Mouse (Mus musculus): Measurements from ENCODE around the gene Gm9774. TPM values are rescaled to one million over a fixed set of nuclear protein-coding genes. Genes with fewer than 3 reads are reported as not detected.

Gene Gm9774
- polyA plus RNA-seq (2016; fragmentation: Nextera tagmentation; extraction: Ambion mirVana): 5.8 and 6.8 TPM in 2 replicates

DNA sequence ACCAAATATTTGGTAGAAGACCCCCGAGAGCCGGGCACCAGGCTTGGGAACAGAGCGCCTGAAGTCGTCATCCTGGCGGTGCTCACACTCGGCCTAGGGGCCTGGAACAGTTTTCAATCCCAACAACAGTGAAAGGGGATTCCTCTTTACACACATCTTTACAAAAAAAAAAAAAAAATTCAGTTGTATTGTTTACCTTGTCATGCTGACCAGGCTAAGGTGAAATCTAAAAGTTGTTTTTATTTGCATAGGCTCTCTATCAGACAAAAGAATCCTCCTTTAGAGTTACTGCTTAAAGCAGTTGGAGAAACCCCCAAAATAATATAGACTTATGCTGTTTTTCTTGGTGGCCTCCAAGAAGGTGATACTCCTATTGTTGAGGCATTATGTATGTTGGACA, at the start of gene Gm9774:
TSS of gene Gm9774 (minus strand) at position 101 of the 400 bp plus-strand sequence.
- no peaks in the 10 kb centered on the region for H3K36me3 ChIP-seq
- 90% methylated on average over 6 of the region's 6 CpGs for WGBS
- no peak within 1 kb of the TSS for H3K4me3 ChIP-seq

DNA sequence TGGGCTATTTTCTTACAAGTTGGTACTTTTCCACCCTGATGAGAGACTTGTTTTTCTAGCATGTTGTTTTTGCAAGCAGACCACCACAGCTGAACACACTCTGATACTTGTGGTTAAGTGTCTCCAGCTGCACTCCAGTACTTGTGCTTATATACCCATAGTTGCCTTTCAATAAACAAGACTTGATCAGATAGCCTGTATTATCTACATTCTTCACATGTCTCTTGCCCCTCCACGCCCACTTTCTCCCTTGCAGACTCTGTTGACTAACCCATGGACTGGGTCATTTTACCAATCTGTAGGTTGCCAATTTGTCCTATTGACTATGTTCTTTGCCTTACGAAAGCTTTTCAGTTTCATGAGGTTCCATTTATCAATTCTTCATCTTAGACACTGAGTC, 40.9 kb upstream of the Gm9774 start:
- Histone ChIP-seq H3K9me3 (no peaks in the 10 kb centered on the region), H3K4me3 (no peak overlapping the region), H3K36me3 (no peaks in the 10 kb centered on the region), H3K27me3 (ENCODE audit: insufficient read depth, poor library complexity, severe bottlenecking) (no peaks in the 10 kb centered on the region), H3K27ac (no peak overlapping the region), H3K4me1 (no peaks in the 10 kb centered on the region)
- no peak for DNase-seq (ENCODE audit: low spot score)
- WGBS: 69% methylated on average over 2 of the region's 2 CpGs

More for the DNA sequence above, at the start of gene Gm9774:
- DNase-seq (ENCODE audit: low spot score): no peak
- no peaks in the 10 kb centered on the region for H3K4me1 ChIP-seq
- H3K27ac ChIP-seq: no peak within 1 kb of the TSS
- H3K27me3 ChIP-seq (ENCODE audit: insufficient read depth, poor library complexity, severe bottlenecking): no peaks in the 10 kb centered on the region
- no peaks in the 10 kb centered on the region for H3K9me3 ChIP-seq

DNA sequence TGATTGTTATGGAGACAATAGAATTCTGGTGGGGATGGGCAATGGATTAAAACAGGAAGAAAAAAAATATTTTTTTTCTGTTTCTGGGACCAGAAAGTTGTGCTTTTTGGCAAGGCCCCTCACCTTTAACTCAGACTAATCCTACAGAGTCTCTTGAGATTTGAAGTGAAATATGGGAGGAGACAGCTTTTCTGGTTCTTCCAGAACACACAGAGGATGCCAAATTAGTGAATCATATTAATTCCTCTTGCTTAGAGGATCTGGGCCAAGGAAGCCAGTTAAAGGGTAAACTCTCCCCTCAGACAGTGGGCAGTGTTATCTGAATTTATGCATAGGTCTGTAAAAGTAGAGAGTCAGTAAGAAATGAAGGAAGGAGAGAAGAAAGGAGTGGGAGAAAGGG, 38.2 kb upstream of the Gm9774 start:
- no peaks in the 10 kb centered on the region for H3K27me3 ChIP-seq (ENCODE audit: insufficient read depth, poor library complexity, severe bottlenecking)
- no peak overlapping the region for H3K27ac ChIP-seq
- DNase-seq (ENCODE audit: low spot score): no peak
- no peaks in the 10 kb centered on the region for H3K36me3 ChIP-seq
- H3K4me1 ChIP-seq: no peaks in the 10 kb centered on the region
- no peak overlapping the region for H3K4me3 ChIP-seq
- H3K9me3 ChIP-seq: no peaks in the 10 kb centered on the region

DNA sequence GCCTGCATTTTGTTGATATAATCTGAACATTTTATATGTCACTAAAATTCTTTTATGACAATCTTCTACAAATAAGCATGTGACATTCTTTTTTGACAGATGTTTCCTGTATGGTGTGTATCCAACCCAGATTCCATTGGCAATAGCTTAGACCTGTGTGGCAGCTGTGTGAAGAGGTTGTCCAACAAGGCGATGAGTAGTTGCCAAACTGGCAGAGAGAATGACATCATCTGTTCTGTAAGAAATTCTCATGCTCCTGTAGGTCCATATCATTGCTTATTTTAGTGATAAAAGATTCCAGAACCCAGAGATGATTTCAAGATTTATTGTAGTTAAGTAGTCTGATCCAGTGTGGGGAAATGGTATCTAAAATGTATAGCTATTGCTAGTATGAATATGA, 37.4 kb upstream of the Gm9774 start:
- Histone ChIP-seq H3K4me1 (no peaks in the 10 kb centered on the region), H3K27me3 (ENCODE audit: insufficient read depth, poor library complexity, severe bottlenecking) (no peaks in the 10 kb centered on the region), H3K36me3 (no peaks in the 10 kb centered on the region), H3K9me3 (no peaks in the 10 kb centered on the region), H3K4me3 (no peak overlapping the region), H3K27ac (no peak overlapping the region)
- DNase-seq (ENCODE audit: low spot score): no peak
- WGBS: 84% methylated on average over 1 of the region's 1 CpGs

DNA sequence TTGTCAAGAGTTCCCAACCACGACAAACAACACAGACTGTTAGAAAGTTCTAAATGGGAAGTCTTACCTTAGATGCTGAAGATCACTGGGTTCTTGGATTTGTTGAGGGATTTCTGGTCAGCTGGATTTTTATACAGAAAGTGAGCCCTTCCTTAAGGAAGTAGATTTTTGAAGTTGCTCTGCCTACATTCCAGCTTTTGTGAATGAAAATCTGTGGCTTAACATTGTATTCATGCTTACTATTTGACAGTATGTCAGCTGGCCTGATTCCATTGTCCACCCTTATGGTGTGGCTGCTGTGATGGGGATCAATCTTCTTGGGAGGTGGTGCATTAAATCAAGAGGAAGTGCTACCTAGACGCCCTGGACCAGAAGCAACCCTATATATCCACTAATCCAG, 29.4 kb upstream of the Gm9774 start, which contains the start of gene Sprr3:
TSS of gene Sprr3 (minus strand) at position 101 of the 400 bp plus-strand sequence.
- Histone ChIP-seq H3K4me3 (no peak within 1 kb of the TSS), H3K27me3 (ENCODE audit: insufficient read depth, poor library complexity, severe bottlenecking) (no peaks in the 10 kb centered on the region; the same call in 1 of the 2 replicates), H3K4me1 (no peaks in the 10 kb centered on the region), H3K9me3 (no peaks in the 10 kb centered on the region), H3K27ac (no peak within 1 kb of the TSS), H3K36me3 (no peaks in the 10 kb centered on the region)
- DNase-seq (ENCODE audit: low spot score): no peak
- 73% methylated on average over 2 of the region's 2 CpGs for WGBS

DNA sequence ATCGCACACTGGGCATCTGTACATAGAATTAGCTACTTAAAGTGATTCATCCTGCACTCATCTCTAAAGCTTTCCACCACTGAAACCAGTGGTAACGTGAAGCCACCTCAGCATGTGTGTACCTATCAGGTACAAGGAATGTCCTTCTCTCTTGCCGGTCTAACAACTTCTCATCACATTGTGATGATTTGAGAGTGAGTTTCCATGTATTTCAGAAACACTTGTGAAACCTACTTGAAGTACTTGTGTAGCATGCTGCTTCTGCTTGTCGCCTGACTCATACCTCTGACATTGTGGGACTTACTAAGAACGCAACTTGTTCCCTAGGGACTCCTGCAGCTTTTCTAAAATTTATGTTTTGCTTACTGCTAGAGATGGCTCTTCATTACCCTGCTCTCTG, 25.9 kb upstream of the Gm9774 start:
- H3K9me3 ChIP-seq: no peaks in the 10 kb centered on the region
- no peaks in the 10 kb centered on the region for H3K4me1 ChIP-seq
- no peak for DNase-seq (ENCODE audit: low spot score)
- WGBS: 75% methylated on average over 5 of the region's 5 CpGs
- no peaks in the 10 kb centered on the region for H3K36me3 ChIP-seq
- H3K4me3 ChIP-seq: no peak overlapping the region
- H3K27ac ChIP-seq: no peak overlapping the region
- H3K27me3 ChIP-seq (ENCODE audit: insufficient read depth, poor library complexity, severe bottlenecking): no peaks in the 10 kb centered on the region; the same call in 1 of the 2 replicates

DNA sequence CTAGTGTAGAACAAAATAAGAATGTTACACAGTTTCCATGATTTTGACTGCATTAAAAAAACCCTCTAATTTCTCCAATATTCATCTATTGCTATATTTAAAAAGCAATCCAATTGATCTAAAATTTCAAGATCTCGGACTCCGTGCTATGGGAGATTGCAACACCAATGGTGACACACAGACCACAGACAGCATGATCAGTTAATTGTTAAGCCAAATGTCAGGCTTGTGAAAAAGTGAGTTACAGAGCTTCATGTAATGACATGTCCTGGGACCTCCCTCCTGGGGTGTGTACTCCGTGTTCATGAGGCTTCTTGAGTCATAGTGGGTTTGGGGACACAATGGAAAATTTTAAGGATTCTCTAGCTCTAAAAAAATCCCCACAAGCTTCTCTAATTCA, 11.0 kb upstream of the Gm9774 start:
- H3K4me1 ChIP-seq: no peaks in the 10 kb centered on the region
- no peaks in the 10 kb centered on the region for H3K27me3 ChIP-seq (ENCODE audit: insufficient read depth, poor library complexity, severe bottlenecking)
- no peaks in the 10 kb centered on the region for H3K9me3 ChIP-seq
- H3K36me3 ChIP-seq: no peaks in the 10 kb centered on the region
- H3K27ac ChIP-seq: no peak overlapping the region
- DNase-seq (ENCODE audit: low spot score): no peak
- WGBS: 83% methylated on average over 3 of the region's 3 CpGs
- no peak overlapping the region for H3K4me3 ChIP-seq

DNA sequence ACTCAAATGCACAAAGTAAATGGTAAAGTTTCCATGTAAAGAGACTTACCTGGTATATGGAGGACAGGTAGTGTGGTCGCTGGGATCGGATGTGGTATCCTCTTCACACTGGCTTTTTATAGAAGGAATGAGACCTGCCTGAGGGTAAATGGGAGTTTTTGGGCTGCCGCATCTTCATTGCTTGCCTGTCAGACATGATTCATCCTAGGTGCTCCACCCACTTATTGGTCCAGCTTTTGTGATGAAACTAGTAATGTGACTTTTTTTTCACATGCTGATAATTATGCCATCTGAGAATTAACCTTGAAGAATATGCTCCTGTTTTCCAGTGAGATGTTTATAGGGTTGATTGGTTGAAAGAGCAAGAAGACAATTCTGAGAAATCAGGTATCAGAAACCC, 9.5 kb upstream of the Gm9774 start, which contains the start of gene Sprr1b:
TSS of gene Sprr1b (minus strand) at position 101 of the 400 bp plus-strand sequence.
- Histone ChIP-seq H3K9me3 (no peaks in the 10 kb centered on the region), H3K4me1 (no peaks in the 10 kb centered on the region), H3K4me3 (no peak within 1 kb of the TSS), H3K27ac (no peak within 1 kb of the TSS), H3K27me3 (ENCODE audit: insufficient read depth, poor library complexity, severe bottlenecking) (no peaks in the 10 kb centered on the region), H3K36me3 (no peaks in the 10 kb centered on the region)
- 89% methylated on average over 3 of the region's 3 CpGs for WGBS
- DNase-seq (ENCODE audit: low spot score): no peak

DNA sequence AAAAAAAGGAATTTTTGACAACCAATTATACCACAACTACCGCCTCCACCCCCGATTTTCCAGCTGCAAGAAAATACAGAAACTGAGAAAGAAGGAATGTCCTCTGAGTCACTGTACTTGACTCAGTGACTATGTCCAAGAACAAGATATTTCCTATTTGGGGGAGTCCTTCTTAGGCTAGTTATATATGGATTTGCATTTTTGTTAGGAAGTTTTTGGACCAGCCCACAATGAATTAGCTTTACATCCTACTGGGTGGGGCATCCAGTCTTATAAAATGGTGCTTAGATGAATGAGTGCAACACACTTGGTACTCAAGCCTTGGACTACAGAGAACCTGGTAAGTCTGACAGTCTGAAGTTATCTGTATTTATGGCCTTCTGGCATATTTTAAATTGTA, 3.1 kb upstream of the Gm9774 start, which contains the start of gene Sprr2k:
TSS of gene Sprr2k (plus strand) at position 301 of the 400 bp plus-strand sequence.
- H3K4me3 ChIP-seq: no peak within 1 kb of the TSS
- H3K27ac ChIP-seq: no peak within 1 kb of the TSS
- DNase-seq (ENCODE audit: low spot score): no peak
- no peaks in the 10 kb centered on the region for H3K36me3 ChIP-seq
- H3K9me3 ChIP-seq: no peaks in the 10 kb centered on the region
- 88% methylated on average over 2 of the region's 2 CpGs for WGBS
- no peaks in the 10 kb centered on the region for H3K27me3 ChIP-seq (ENCODE audit: insufficient read depth, poor library complexity, severe bottlenecking)
- H3K4me1 ChIP-seq: no peaks in the 10 kb centered on the region

DNA sequence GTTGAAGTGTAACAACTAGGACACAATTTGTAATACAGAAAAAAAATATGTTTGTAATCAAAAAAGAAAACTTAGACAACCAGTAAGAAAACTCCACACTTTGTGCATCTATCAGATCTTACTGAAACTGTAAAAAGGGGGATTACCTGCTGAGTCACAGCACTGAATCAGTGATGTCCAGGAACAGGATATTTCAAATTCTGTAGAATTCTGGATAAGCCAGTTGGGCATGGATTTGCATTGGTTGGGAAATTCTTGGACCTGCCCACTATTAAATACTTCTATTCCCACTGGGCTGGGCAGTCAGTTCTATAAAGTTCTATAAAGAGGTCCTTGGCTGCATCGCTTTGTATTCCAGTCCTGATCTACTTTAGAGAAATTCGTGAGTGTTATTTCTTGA, 11.4 kb downstream of the Gm9774 start, which contains the start of gene Sprr2j-ps:
TSS of gene Sprr2j-ps (plus strand) at position 301 of the 400 bp plus-strand sequence.
- WGBS: 84% methylated on average over 2 of the region's 2 CpGs
- DNase-seq (ENCODE audit: low spot score): no peak

DNA sequence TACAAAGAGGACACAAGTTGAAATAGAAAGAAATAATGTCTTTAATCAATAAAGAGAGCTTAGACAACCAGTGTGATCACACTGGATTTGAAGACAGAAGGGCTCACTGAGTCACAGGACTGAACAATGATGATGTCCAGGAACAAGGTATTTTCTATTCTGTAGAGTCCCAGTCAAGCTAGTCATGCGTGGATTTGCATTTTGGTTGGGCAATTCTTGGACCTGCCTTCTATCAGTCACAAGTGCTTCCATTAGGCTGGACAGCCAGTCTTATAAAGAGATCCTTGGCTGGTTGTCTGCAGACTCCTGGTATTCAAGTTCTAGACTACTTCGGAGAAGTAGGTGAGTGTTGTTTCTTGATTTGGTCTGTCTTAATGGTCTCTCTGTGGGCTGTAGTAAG, 21.5 kb downstream of the Gm9774 start, which contains the start of gene Sprr2i:
TSS of gene Sprr2i (plus strand) at position 301 of the 400 bp plus-strand sequence.
- WGBS: 91% methylated on average over 2 of the region's 2 CpGs
- H3K27me3 ChIP-seq (ENCODE audit: insufficient read depth, poor library complexity, severe bottlenecking): no peaks in the 10 kb centered on the region
- DNase-seq (ENCODE audit: low spot score): no peak

More for the DNA sequence above, 11.4 kb downstream of the Gm9774 start, which contains the start of gene Sprr2j-ps:
- Histone ChIP-seq H3K27ac (no peak within 1 kb of the TSS), H3K4me1 (no peaks in the 10 kb centered on the region), H3K36me3 (no peaks in the 10 kb centered on the region), H3K9me3 (no peaks in the 10 kb centered on the region), H3K4me3 (no peak within 1 kb of the TSS), H3K27me3 (ENCODE audit: insufficient read depth, poor library complexity, severe bottlenecking) (no peaks in the 10 kb centered on the region)

DNA sequence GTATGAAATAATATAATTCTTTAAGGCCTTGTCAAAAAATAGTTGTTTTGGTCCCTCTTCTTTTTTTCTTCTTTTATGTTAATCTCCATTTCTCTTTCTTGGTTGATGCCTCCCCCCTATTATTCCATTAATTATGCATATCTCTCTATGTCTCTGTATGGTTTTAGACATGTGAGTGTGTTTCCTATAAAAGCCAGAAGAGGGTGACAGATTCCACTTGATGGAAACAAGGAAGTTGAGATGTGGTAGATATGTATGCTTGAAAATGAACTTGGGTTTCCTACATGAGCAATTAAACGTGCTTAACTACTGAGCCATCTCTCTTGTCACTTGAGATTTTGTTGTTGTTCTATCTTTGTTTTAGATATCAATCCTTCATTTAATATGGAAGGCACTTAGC, 34.9 kb downstream of the Gm9774 start:
- H3K27ac ChIP-seq: no peak overlapping the region
- H3K36me3 ChIP-seq: no peaks in the 10 kb centered on the region
- no peak overlapping the region for H3K4me3 ChIP-seq
- H3K27me3 ChIP-seq (ENCODE audit: insufficient read depth, poor library complexity, severe bottlenecking): no peaks in the 10 kb centered on the region
- WGBS: 37% methylated on average over 1 of the region's 1 CpGs
- H3K9me3 ChIP-seq: no peaks in the 10 kb centered on the region
- DNase-seq (ENCODE audit: low spot score): no peak
- H3K4me1 ChIP-seq: no peaks in the 10 kb centered on the region

More for the DNA sequence above, 21.5 kb downstream of the Gm9774 start, which contains the start of gene Sprr2i:
- H3K4me1 ChIP-seq: no peaks in the 10 kb centered on the region
- H3K4me3 ChIP-seq: no peak within 1 kb of the TSS
- no peak within 1 kb of the TSS for H3K27ac ChIP-seq
- H3K36me3 ChIP-seq: no peaks in the 10 kb centered on the region
- H3K9me3 ChIP-seq: no peaks in the 10 kb centered on the region

DNA sequence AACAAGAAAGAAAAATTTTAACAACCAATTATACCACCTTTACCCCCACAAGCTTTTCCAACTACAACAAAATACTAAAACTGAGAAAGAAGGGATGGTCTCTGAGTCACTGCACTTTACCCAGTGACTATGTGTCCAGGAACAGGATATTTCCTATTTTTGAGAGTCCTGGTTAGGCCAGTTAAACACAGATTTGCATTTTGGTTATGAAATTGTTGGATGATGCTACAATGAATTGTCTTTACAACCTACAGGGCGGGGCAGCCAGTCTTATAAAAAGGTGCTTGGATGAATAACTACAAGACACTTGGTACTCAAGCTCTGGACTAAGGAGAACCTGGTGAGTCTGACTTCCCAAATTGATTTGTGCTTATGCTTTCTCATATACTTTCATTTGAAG, 43.8 kb downstream of the Gm9774 start, which contains the start of gene Sprr2h:
TSS of gene Sprr2h (plus strand) at position 301 of the 400 bp plus-strand sequence.
- H3K27ac ChIP-seq: no peak within 1 kb of the TSS
- DNase-seq (ENCODE audit: low spot score): no peak
- no peaks in the 10 kb centered on the region for H3K27me3 ChIP-seq (ENCODE audit: insufficient read depth, poor library complexity, severe bottlenecking)
- H3K36me3 ChIP-seq: no peaks in the 10 kb centered on the region
- H3K4me1 ChIP-seq: no peaks in the 10 kb centered on the region
- 83% methylated on average over 1 of the region's 1 CpGs for WGBS
- H3K9me3 ChIP-seq: no peaks in the 10 kb centered on the region
- no peak within 1 kb of the TSS for H3K4me3 ChIP-seq

Measured in heart, embryonic 10.5 days (tissue).